Mouse (Mus musculus) lung, postnatal 10 days (tissue): ENCODE data around the gene Dusp12.

ENCODE experiments used
- DNase-seq: peaks from one replicate; pipeline ENCODE4 v3.0.0; 2021

Gene Dusp12

GRCm38 (mm10) chr1:170884978-170885561, at the start of gene Dusp12, which contains the start of gene Gm26620:
TSS of gene Dusp12 (minus strand) at chr1:170885540.
TSS of gene Gm26620 (plus strand) at chr1:170885065.
- DNase-seq: peak; percentile 89

GRCm38 (mm10) chr1:170934383-170934782, 49.0 kb upstream of the Dusp12 start:
- peak; percentile 6 for DNase-seq

- no peak for DNase-seq
These were observed 48.6 kb upstream of the Dusp12 start for GRCm38 (mm10) chr1:170933940-170934339.

- no peak for DNase-seq
These were observed 48.1 kb upstream of the Dusp12 start for GRCm38 (mm10) chr1:170933386-170933920.

- no peak for DNase-seq
These were observed 46.7 kb upstream of the Dusp12 start for GRCm38 (mm10) chr1:170932043-170932442.

- DNase-seq: no peak
These were observed 43.9 kb upstream of the Dusp12 start for GRCm38 (mm10) chr1:170929245-170929644.

- peak; percentile 4 for DNase-seq
These were observed 43.1 kb upstream of the Dusp12 start for GRCm38 (mm10) chr1:170928467-170928866.

- DNase-seq: no peak
These were observed 42.0 kb upstream of the Dusp12 start, which contains the start of gene Fcrla for GRCm38 (mm10) chr1:170927378-170927777. TSS of gene Fcrla (minus strand) at chr1:170927583.

GRCm38 (mm10) chr1:170926941-170927340, 41.6 kb upstream of the Dusp12 start:
- no peak for DNase-seq

- DNase-seq: peak; percentile 16
These were observed 39.1 kb upstream of the Dusp12 start for GRCm38 (mm10) chr1:170924485-170924884.

- no peak for DNase-seq
These were observed 34.0 kb upstream of the Dusp12 start for GRCm38 (mm10) chr1:170919308-170919707.

- DNase-seq: no peak
These were observed 30.3 kb upstream of the Dusp12 start for GRCm38 (mm10) chr1:170915657-170916056.

GRCm38 (mm10) chr1:170912891-170913615, 27.7 kb upstream of the Dusp12 start, which contains the start of gene Fcrlb:
TSS of gene Fcrlb (minus strand) at chr1:170912941.
- DNase-seq: no peak

GRCm38 (mm10) chr1:170911907-170912660, 26.7 kb upstream of the Dusp12 start:
- DNase-seq: no peak

- DNase-seq: no peak
These were observed 23.0 kb upstream of the Dusp12 start for GRCm38 (mm10) chr1:170908341-170908740.

- peak; percentile 22 for DNase-seq
These were observed 22.3 kb upstream of the Dusp12 start for GRCm38 (mm10) chr1:170907456-170908191.

GRCm38 (mm10) chr1:170907111-170907455, 21.7 kb upstream of the Dusp12 start:
- no peak for DNase-seq

GRCm38 (mm10) chr1:170903485-170903884, 18.1 kb upstream of the Dusp12 start:
- no peak for DNase-seq

- DNase-seq: peak; percentile 90
These were observed 16.3 kb upstream of the Dusp12 start for GRCm38 (mm10) chr1:170901536-170902238.

- peak; percentile 75 for DNase-seq
These were observed 15.6 kb upstream of the Dusp12 start for GRCm38 (mm10) chr1:170900799-170901467.

- DNase-seq: no peak
These were observed 13.2 kb upstream of the Dusp12 start for GRCm38 (mm10) chr1:170898413-170899075.
